Mouse (Mus musculus) MEL (cell line): Measurements from ENCODE around the gene Ugt1a10. TPM values are rescaled to one million over a fixed set of nuclear protein-coding genes. Genes with fewer than 3 reads are reported as not detected.

ENCODE experiments used
- DNase-seq: peaks from one replicate; pipeline ENCODE4 v3.0.0; 2011; ENCODE audit warnings: low read depth, low spot score
- H3K27ac ChIP-seq: 2 replicates; pipeline ENCODE4 v1.5.1; 2012; ENCODE audit warnings: low read depth, mild to moderate bottlenecking, control low read depth, low read length, moderate library complexity; ENCODE audit not compliant: control insufficient read depth
- H3K27me3 ChIP-seq, 2 experiments: fragments of 150-350 bp in 1 of 2; sonication (generic) in 1 of 2; 2 replicates each; pipeline ENCODE4 v1.6.1; 2012; ENCODE audit warnings: low read length in 2 of 2, mild to moderate bottlenecking in 2 of 2, improper control_type of control experiment in 1 of 2, moderate library complexity in 1 of 2; ENCODE audit not compliant: insufficient read depth in 2 of 2, control insufficient read depth in 1 of 2
- H3K36me3 ChIP-seq, 2 experiments: 2 replicates each; pipeline ENCODE4 v1.6.1; 2012 to 2014; ENCODE audit warnings: low read length in 2 of 2, improper control_type of control experiment in 1 of 2, inconsistent platforms in 1 of 2, mild to moderate bottlenecking in 1 of 2; ENCODE audit not compliant: insufficient read depth in 2 of 2, control insufficient read depth in 1 of 2
- H3K4me1 ChIP-seq, 2 experiments: fragments of 150-350 bp in 1 of 2; sonication (generic) in 1 of 2; 2 replicates each; pipeline ENCODE4 v1.6.1; 2012; ENCODE audit warnings: low read length in 2 of 2, improper control_type of control experiment in 1 of 2, mild to moderate bottlenecking in 1 of 2; ENCODE audit not compliant: insufficient read depth in 2 of 2, control insufficient read depth in 1 of 2
- H3K4me3 ChIP-seq, 2 experiments: fragments of 150-350 bp in 1 of 2; sonication (generic) in 1 of 2; 2 replicates each; pipeline ENCODE4 v1.5.1; 2012; ENCODE audit warnings: low read depth in 2 of 2, low read length in 2 of 2, mild to moderate bottlenecking in 2 of 2, moderate library complexity in 2 of 2, control low read depth in 1 of 2, improper control_type of control experiment in 1 of 2; ENCODE audit not compliant: control insufficient read depth in 1 of 2, insufficient read depth in 1 of 2
- H3K79me2 ChIP-seq: 2 replicates; pipeline ENCODE4 v1.6.1; 2012; ENCODE audit warnings: mild to moderate bottlenecking, low read length, moderate library complexity; ENCODE audit not compliant: control insufficient read depth, poor library complexity, insufficient read depth
- H3K9ac ChIP-seq: 2 replicates; pipeline ENCODE4 v1.6.1; 2012; ENCODE audit warnings: low read depth, mild to moderate bottlenecking, control low read depth, low read length, moderate library complexity; ENCODE audit not compliant: control insufficient read depth, poor library complexity, severe bottlenecking
- H3K9me3 ChIP-seq: fragments of 150-350 bp; sonication (generic); replicated peaks from 2 replicates; pipeline ENCODE4 v1.6.1; 2012; ENCODE audit warnings: mild to moderate bottlenecking, low read length, improper control_type of control experiment, moderate library complexity; ENCODE audit not compliant: insufficient read depth
- CHD1 ChIP-seq: IDR thresholded peaks from 2 replicates; pipeline ENCODE4 v1.6.1; 2012; ENCODE audit warnings: low read depth, mild to moderate bottlenecking, inconsistent platforms, low read length, improper control_type of control experiment
- CHD2 ChIP-seq: IDR thresholded peaks from 2 replicates; pipeline ENCODE4 v1.6.1; 2011; ENCODE audit warnings: low read length, improper control_type of control experiment
- CTCF ChIP-seq, 3 experiments: IDR thresholded peaks in 2 of 3; conservative IDR thresholded peaks in 1 of 3; 2 replicates each; pipeline ENCODE4 v1.5.1; 2011 to 2012; ENCODE audit warnings: low read length in 3 of 3, low read depth in 2 of 3, mild to moderate bottlenecking in 2 of 3, improper control_type of control experiment in 1 of 3, inconsistent platforms in 1 of 3, mixed read lengths in 1 of 3, moderate library complexity in 1 of 3; ENCODE audit not compliant: control insufficient read depth in 1 of 3, insufficient read depth in 1 of 3, poor library complexity in 1 of 3, severe bottlenecking in 1 of 3
- ELF1 ChIP-seq: IDR thresholded peaks from 2 replicates; pipeline ENCODE4 v1.6.1; 2014; ENCODE audit warnings: low read depth, mild to moderate bottlenecking, inconsistent platforms, low read length, improper control_type of control experiment, moderate library complexity
- EP300 ChIP-seq, 2 experiments: IDR thresholded peaks; 2 replicates each; pipeline ENCODE4 v1.6.1; 2011; ENCODE audit warnings: improper control_type of control experiment in 2 of 2, low read length in 2 of 2, low read depth in 1 of 2, mild to moderate bottlenecking in 1 of 2
- ETS1 ChIP-seq: IDR thresholded peaks from 2 replicates; pipeline ENCODE4 v1.6.1; 2012; ENCODE audit warnings: low read depth, mild to moderate bottlenecking, inconsistent platforms, low read length, improper control_type of control experiment, moderate library complexity
- GABPA ChIP-seq: IDR thresholded peaks from 2 replicates; pipeline ENCODE4 v1.6.1; 2012; ENCODE audit warnings: low read depth, mild to moderate bottlenecking, inconsistent platforms, low read length, improper control_type of control experiment, moderate library complexity
- JUND ChIP-seq: IDR thresholded peaks from 2 replicates; pipeline ENCODE4 v1.6.1; 2011; ENCODE audit warnings: low read depth, mild to moderate bottlenecking, improper control_type of control experiment, low read length
- MAFK ChIP-seq: IDR thresholded peaks from 2 replicates; pipeline ENCODE4 v1.6.1; 2011; ENCODE audit warnings: low read depth, mild to moderate bottlenecking, low read length, improper control_type of control experiment, borderline replicate concordance
- MAX ChIP-seq: IDR thresholded peaks from 2 replicates; pipeline ENCODE4 v1.6.1; 2011; ENCODE audit warnings: low read length, improper control_type of control experiment
- NELFE ChIP-seq: IDR thresholded peaks from 2 replicates; pipeline ENCODE4 v1.6.1; 2011; ENCODE audit warnings: low read depth, low read length, improper control_type of control experiment
- NRF1 ChIP-seq: IDR thresholded peaks from 2 replicates; pipeline ENCODE4 v1.6.1; 2014; ENCODE audit warnings: low read depth, mild to moderate bottlenecking, inconsistent platforms, low read length, improper control_type of control experiment, moderate library complexity; ENCODE audit not compliant: poor library complexity, insufficient read depth, severe bottlenecking
- RCOR1 ChIP-seq: IDR thresholded peaks from 2 replicates; pipeline ENCODE4 v1.6.1; 2012; ENCODE audit warnings: low read depth, mild to moderate bottlenecking, inconsistent platforms, low read length, improper control_type of control experiment
- SIN3A ChIP-seq: IDR thresholded peaks from 2 replicates; pipeline ENCODE4 v1.6.1; 2012; ENCODE audit warnings: low read length, improper control_type of control experiment, inconsistent platforms
- SMC3 ChIP-seq: IDR thresholded peaks from 2 replicates; pipeline ENCODE4 v1.6.1; 2011; ENCODE audit warnings: low read depth, low read length, improper control_type of control experiment
- TAL1 ChIP-seq: IDR thresholded peaks from 2 replicates; pipeline ENCODE4 v1.6.1; 2012; ENCODE audit warnings: mild to moderate bottlenecking, inconsistent platforms, low read length, moderate library complexity, mixed read lengths
- USF1 ChIP-seq: IDR thresholded peaks from 2 replicates; pipeline ENCODE4 v1.6.1; 2014; ENCODE audit warnings: low read depth, mild to moderate bottlenecking, inconsistent platforms, low read length, improper control_type of control experiment, moderate library complexity
- USF2 ChIP-seq, 2 experiments: IDR thresholded peaks; 2 replicates each; pipeline ENCODE4 v1.6.1; 2011 to 2012; ENCODE audit warnings: improper control_type of control experiment in 2 of 2, low read length in 2 of 2, borderline replicate concordance in 1 of 2, inconsistent platforms in 1 of 2, low read depth in 1 of 2, mild to moderate bottlenecking in 1 of 2; ENCODE audit not compliant: insufficient read depth in 1 of 2
- ZC3H11A ChIP-seq: IDR thresholded peaks from 2 replicates; pipeline ENCODE4 v1.6.1; 2012; ENCODE audit warnings: low read depth, mild to moderate bottlenecking, inconsistent platforms, low read length, improper control_type of control experiment
- ZKSCAN1 ChIP-seq: IDR thresholded peaks from 2 replicates; pipeline ENCODE4 v1.6.1; 2012; ENCODE audit warnings: low read depth, mild to moderate bottlenecking, inconsistent platforms, low read length, improper control_type of control experiment, moderate library complexity
- polyA plus RNA-seq, 2 experiments: library from polyadenylated mRNA; stranded (reverse) in 1 of 2; unstranded in 1 of 2; fragments of >175 nt in 1 of 2; fragments of >200 nt in 1 of 2; gene quantifications; 2 replicates each; pipeline versions ENCODE4 v1.2.1 to v1.2.4; 2012; ENCODE audit warnings: low replicate concordance in 2 of 2, low read depth in 1 of 2; ENCODE audit not compliant: insufficient read length in 2 of 2, insufficient read depth in 1 of 2, missing spikeins in 1 of 2
- total RNA-seq: library from RNA; depleted of rRNA; stranded (reverse); fragments of 300-350 nt; gene quantifications from 2 replicates; pipeline ENCODE4 v1.2.3, GENCODE M21; 2012

The Ugt1a10 gene
- total and polyA plus RNA-seq, 3 experiments: not detected

GRCm38 (mm10) chr1:88255989-88256754 is 201.0 kb downstream of the Ugt1a10 start:
- DNase-seq: no peak
- Histone ChIP-seq H3K79me2 (no peaks in the 10 kb centered on the region), H3K36me3 (peaks cover 0 to 4% of the 10 kb centered on the region in 2 experiments; a peak in 2 of 4 replicates), H3K4me3 (no peak overlapping the region), H3K9me3 (no peaks in the 10 kb centered on the region), H3K9ac (no peak overlapping the region), H3K4me1 (0 out of 4 replicates have a peak, but pooled peaks cover 0 to 3% of the 10 kb centered on the region in 2 experiments), H3K27ac (no peak overlapping the region), H3K27me3 (no peaks in the 10 kb centered on the region)
- no peak for TF ChIP-seq JUND
- TF ChIP-seq USF2 (IDR thresholded peaks at IDR 0.05; ENCODE audit: borderline replicate concordance in 1 of 2, insufficient read depth in 1 of 2, low read depth in 1 of 2, low read length in 2 of 2): no peak
- no peak for TF ChIP-seq CHD1
- no peak for TF ChIP-seq MAX
- no peak for TF ChIP-seq CHD2
- no peak for TF ChIP-seq RCOR1
- no peak for TF ChIP-seq MAFK
- no peak for TF ChIP-seq ETS1
- no peak for TF ChIP-seq ZKSCAN1
- TF ChIP-seq USF1: no peak
- TF ChIP-seq CTCF (IDR thresholded peaks at IDR 0.05 in 2 of 3, conservative IDR thresholded peaks at IDR 0.05 in 1 of 3; ENCODE audit: control insufficient read depth in 1 of 3, insufficient read depth in 1 of 3, low read depth in 2 of 3, low read length in 3 of 3, poor library complexity in 1 of 3, severe bottlenecking in 1 of 3): no peak
- no peak for TF ChIP-seq ZC3H11A
- no peak for TF ChIP-seq ELF1
- no peak for TF ChIP-seq NRF1
- TF ChIP-seq TAL1: no peak
- no peak for TF ChIP-seq SMC3
- no peak for TF ChIP-seq NELFE
- TF ChIP-seq GABPA: no peak
- no peak for TF ChIP-seq SIN3A
- TF ChIP-seq EP300 (IDR thresholded peaks at IDR 0.05; ENCODE audit: low read depth in 1 of 2, low read length in 2 of 2): no peak
